Mouse (Mus musculus): ENCODE results near the gene BC004004. TPM values are rescaled to one million over a fixed set of nuclear protein-coding genes. Genes with fewer than 3 reads are reported as not detected.
"Not testable (repeated sequence)": the region's sequence is repeated elsewhere in the genome, so short reads cannot be mapped to it uniquely, and the experiment has no call there.

BC004004 gene
- total RNA-seq (2022) = 100 to 1,000 TPM in 3 of 4 experiments, 10 to 100 TPM in 1; 98.1 to 131 (median 114) TPM

DNA sequence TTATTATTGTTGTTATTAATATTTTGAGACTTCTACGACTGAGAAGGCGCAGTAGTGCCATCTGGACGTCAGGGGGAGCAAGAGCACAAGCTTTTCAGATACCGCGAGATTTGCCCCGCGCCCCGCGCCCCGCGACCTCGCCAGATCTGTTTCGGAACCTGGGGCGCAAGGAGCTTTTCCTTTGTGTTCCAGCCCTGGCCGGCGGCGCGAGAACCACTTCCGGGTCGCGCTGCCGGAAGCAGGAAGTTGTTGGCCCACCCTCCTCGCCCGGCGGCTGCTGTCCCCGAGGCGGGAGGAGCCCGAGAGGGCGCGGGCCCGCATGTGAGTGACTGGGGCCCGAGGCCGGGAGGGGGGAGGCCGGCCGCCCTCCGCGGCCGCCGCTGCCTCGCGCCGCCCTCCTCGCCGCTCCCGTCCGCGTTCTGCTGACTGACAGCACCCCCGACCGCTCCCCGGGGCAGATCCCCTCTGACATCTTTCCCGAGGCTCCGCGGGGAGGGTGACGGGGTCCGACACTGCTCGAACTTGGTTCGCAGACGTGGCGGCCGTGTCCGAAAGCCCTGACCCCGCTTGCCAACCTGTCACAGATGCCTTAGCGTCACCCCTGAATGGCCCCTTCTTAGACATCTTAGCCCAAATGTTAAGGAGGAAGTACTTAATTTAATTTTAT is at the start of gene BC004004:
TSS of gene BC004004 (plus strand) at position 107 of the 667 bp plus-strand sequence.
- peak; percentile 90 to 94 for DNase-seq (ENCODE audit: low spot score in 2 of 2)

DNA sequence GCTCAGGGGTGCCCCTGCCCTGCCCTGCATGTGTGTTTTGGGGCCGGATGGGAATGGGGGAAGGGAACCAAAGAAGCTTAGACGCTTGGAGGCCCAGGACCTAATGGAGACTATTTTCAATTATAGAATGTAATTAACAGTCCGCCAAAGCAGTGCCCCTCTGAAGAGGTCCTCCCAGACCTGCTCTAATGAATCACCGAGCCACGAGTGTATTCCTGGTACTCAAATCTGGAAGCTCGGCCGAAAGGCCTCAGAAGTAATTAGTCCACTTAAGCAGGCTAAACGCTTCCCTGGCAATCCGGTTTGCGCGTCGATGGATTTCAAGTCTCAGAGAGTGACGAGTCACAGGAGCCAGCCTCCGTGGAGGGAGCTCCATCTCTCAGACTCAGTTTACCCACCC is 48.0 kb upstream of the BC004004 start:
- DNase-seq (ENCODE audit: low spot score in 2 of 2) = no peak

DNA sequence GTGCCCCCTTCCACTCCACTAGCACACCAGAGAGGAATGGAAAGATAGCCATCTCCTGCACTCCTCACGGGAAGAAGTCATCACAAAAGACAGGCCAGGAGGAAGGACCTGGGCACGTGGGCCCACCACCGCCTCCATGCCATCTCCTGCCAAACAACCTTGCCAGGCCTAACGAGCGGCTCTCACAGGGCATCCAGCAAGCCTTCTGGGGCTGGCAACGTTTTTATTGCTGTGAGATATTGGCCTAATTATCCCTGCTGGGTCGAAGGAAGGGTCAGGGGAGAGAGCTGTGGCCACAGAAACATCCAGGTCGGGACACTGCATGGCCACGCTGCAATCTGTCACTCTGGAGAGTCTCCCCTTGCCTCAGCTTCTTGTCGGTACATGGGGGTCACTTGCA is 37.5 kb upstream of the BC004004 start:
- DNase-seq (ENCODE audit: low spot score in 2 of 2) = no peak

DNA sequence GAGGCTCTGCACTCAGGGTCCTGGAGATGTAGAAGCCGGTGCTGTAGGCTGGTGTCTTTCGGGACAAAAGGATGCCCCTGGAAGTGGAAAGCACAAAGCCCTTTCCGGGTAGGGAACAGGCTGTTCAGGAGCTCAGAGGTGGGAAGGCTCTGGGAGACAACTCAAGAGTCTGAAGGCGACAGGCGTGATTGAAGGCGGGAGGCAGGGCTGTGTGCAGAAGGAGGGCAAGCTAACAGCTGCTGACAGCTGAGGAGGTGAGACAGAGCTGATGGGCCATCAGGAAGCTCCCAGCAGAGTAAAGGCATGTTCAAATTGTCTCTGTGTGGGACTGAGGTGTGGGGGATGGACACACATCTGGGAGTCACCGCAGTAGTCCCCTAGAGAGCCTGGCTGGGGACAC is 32.5 kb upstream of the BC004004 start:
- no peak for DNase-seq (ENCODE audit: low spot score in 2 of 2)

DNA sequence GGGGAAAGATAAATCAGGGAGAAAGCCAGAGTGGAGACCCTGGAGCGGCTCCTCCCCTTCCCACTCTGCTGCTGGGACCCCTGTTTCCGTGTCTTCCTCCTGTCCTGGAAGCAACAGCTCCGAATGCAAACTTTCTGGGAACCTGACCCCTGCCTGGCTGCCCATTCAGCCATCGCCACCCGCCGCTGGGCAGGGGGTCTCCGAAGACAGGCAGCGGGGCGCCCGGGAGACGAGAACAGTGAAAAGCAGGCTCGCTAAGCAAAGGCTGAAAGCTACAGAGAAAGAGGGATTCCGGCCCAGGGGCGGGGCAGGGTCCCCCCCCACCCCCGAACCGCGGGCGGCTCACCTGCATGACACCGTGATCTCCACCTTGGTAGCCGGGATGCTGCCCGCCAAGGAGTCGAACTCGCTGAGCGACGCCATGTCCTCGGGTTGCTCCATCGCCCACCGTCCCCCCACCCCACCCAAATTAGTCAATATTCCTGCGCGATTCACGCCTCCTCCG is 31.3 kb upstream of the BC004004 start:
- DNase-seq (ENCODE audit: low spot score in 2 of 2) = no peak

DNA sequence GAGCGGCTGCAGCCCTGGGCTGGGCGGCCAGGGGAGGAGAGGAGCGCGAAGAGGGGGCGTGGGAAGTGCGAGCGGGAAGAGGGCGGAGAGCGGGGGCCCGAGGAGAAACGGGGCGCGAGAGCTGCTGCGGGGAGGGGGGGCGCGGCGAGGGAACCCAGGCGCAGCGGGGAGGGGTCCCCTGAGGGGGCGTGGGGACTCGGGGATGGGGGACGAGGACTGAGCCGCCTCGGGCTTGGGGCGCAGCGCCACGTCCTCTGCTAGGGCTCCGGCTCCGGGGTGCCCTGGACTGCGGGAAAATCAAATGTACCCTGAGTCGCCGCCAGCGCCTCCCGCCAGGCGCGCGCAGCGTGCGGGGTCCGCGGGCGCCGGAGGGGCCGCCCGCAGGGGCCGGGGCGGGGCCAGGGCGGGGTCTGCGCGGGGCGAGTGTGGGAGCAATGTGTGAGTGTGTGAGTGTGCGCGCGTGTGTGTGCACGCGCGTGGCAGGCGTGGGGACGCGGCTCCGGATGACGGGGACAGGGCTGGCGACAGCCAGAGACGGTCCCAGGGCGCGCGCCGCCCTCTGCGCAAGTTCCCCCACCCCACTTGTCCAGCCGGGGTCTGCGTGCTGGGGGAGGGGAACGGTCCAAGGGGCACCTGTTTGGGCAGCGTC is 30.7 kb upstream of the BC004004 start, which contains the start of gene Cpne5:
TSS of gene Cpne5 (minus strand) at position 396 of the 649 bp plus-strand sequence.
- DNase-seq (ENCODE audit: low spot score in 2 of 2) = peak in 1 of 2 experiments; percentile 65

DNA sequence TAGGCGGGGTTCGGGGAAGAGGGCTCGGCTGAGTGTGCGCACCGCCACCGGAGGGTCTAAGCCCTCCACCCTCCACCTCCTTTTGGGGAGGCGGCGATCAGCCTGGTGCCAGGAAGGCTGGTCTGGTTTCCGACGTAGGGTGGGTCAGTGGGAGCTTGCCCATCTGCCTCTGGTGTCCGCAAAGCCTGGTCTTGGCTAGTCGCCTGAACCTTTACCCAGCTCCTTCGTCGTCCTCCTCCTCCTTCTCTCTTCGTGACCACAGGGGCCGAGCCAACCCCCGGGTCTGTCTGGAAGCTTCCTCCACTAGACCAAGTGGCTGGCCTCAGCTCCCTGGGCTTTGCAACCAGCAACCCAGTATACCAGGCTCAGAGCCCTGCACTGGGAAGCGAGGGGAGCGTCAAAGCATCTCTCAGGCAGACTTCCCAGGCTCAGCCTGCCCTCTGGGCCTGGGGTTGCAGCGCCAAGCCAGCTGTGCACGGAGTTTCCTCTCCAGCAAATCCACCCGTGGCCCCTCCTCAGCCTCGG is 30.1 kb upstream of the BC004004 start:
- DNase-seq (ENCODE audit: low spot score in 2 of 2) = no peak

DNA sequence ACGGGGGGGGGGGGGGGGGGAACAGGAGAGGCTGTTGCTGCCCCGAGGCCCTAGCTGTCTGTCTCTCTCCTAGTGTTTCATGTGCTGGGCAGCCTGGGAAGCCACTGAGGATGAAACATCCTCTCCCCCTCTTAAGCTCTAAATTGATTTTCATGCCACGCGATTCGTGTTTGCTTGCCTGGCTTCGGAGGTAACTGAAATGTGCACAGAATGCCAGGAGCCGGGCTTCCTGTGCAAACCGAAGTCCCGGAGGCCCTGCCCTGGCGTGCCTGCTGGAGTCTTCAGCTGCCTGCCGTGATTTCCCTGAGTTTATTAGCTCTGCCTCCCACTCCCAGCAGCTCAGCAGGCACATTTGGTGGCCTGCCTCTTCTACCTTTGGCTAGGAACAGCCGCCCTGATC is 23.7 kb upstream of the BC004004 start:
- no peak for DNase-seq (ENCODE audit: low spot score in 2 of 2)

DNA sequence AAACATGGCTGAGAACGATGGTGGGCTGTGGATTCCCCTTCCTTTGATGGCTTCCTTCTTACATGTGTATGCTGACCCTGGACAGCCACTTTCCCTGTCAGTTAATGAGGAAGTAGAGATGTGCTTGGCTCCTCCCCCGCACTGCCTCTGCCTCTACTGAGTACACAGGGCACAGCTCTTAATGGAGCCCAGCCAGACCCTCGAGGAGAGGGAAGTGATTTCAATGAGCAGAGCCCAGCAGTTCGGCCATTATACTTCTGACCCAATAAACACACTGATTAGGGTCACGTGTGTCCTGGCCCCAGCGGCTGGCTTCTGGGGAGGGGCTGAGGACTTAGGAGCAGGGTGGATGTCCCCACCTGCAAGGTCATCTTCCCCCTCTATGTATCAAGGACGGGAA is 22.9 kb upstream of the BC004004 start:
- DNase-seq (ENCODE audit: low spot score in 2 of 2) = no peak

DNA sequence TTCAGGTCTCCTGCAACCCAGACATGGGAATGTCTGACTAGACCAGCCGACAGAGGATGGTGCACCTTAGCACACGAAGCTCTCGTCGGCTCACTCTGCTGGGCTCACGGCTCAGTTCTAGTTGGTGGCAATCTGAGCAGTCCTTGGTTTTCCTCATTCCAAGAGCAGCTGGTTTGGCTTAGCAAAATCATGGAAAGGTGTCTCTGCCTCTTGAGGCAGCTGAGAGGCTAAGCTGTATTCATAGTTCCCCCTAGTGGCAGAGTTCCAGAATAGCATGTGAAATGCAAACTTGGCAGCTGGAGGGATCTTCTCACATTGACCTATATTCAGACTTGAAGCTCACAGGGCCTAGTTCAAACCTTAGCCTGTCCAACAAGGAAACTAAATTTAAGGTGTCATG is 22.0 kb upstream of the BC004004 start:
- DNase-seq (ENCODE audit: low spot score in 2 of 2) = no peak

DNA sequence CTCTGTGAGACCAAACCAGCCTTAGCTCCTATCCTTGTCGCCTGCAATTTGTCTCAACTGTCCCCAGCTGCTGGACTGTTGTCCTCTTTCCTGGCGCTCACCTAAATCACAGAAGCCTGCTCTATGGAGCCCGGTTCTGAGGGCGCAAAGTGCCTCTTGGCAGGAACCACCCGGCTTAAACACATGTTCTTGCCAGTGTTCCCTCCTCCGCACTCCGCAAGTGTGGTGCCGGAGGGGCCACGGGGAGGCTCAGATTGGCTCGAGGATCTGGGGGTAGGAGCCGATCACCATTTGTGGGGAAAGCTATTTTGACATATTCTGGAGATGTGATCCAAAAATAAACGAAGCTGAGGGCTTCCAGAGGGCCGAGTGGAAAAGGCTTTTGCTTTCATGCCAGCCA is 20.7 kb upstream of the BC004004 start:
- DNase-seq (ENCODE audit: low spot score in 2 of 2) = peak in 1 of 2 experiments; percentile 59

DNA sequence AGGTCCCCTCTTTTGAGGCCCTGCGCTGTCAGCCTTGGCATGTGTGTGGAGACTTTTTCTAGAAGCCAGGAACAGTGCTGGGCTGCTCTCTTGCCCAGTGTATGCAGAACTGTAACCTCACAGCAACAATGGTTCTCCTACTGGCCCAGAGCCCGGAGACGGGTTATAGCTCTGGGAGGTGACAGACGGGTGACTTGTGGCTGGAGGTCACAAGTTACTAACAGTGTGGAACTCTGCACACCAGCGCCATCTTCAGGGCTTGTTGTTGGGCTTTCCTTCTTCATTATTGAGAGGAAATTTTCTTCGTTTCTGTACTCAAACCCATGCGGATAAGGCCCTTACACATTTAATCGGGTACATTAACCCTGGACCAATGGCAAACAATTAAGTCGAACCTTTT is 19.1 kb upstream of the BC004004 start:
- no peak for DNase-seq (ENCODE audit: low spot score in 2 of 2)

DNA sequence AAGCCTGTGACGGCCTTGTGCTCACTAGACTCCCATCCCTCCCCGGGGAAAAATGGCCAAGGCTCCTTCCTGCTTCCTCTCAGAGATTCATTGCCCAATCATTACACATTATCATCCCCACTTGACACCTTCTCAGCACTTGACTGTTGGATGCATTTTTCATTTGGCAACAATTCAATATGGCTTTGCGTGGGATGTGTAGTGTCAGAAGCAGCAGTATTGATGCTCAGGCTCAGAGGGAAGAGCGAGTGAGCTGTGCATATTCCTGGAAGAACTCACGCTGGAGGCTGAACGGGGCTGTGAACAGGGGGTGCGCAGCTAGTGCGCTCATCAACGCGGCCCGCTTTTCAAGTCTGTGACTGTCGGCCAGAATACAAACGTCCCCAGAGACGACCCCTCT is 17.6 kb upstream of the BC004004 start:
- not testable (repeated sequence) for DNase-seq (ENCODE audit: low spot score in 2 of 2)

DNA sequence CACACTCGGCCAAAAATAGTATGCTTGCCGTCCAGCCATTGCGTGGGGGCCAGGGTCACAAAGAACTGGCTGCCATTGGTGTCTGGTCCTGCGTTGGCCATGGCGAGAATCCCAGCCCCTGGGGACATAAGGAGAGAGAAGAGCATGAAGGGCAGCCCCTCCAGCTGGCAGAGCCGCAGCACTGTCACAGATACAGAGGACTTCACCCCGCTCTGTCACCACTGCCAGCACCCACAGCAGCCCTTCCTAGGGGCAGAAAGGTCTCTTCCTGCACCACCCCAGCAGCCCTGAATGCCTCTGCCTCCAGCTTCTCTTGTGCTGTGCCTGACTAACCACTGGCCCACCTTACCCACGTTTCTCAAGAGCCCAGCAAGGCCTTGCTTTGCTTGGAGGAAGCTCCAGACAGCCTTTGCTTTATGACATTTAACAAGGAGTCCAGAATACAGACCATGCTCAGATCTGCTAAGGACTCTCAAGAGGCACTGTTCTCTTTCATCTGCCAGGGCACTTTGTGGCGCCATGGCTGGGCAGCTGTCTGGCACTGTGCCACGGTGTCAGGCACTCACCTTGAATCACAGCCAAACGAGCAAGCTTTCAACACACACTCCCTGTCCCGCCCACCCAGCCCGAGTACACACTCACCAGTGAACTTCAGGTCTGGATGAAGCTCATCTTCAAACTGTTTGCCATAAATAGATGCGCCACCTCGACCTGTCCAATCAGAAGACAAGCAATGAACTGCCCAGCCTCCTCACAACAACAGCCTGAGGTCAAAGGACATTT is 16.8 kb upstream of the BC004004 start:
- DNase-seq (ENCODE audit: low spot score in 2 of 2) = no peak

DNA sequence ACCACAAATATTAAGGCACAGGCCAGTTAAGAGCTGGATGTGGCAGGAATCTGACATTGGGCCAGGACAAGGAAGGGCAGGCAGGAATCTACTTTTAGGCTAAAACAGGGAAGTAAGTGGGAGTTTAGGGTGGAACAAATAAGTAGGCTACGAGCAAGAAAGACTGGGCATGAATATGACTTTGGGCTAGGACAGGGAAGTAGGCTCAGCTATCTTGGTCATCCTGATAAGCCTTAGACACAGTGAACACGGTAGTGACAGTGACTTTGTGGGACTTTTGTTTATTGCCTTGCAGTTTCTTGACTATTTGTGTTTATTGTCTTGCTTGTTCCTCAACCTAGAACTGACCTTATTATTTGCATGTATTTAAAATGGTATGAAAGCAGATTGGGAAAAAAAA is 15.4 kb upstream of the BC004004 start:
- DNase-seq (ENCODE audit: low spot score in 2 of 2) = no peak

DNA sequence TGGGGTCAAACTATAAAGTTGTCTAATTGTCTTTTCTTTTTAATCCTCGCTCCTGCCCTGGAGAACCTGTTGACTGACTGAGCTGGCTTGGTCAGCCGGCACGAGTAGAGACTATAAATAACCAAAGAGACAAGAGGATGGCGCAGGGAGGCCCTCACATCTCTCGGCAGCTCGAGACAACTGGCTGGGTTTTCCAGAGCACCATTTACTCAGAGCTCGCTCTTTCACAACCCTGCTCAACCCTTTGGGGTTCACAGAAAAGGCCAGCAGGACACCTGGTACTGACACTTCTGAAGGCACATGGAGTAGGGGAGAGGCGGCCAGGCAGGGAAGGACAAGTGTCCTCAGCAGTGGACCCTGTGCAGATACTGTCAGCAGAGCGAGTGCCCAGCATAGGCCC is 14.9 kb upstream of the BC004004 start:
- DNase-seq (ENCODE audit: low spot score in 2 of 2) = no peak

DNA sequence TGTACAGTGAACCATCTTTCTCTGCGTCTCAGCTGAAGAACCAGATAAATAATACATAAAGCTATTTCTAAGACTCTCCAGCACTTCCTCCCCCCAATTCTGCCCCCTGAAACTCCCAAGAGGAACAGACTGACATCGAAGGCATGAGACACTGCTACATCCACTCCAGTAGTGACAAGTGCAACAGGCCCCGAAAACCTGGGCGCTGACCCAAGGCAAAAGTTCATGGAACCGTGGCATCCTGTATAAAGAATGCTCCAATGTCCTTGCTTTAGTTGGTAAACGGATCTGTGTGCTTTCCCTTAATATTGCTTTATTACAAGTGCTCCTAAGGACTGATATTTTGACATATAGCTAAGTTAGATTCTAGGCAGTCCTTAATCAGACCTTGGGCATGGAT is 13.8 kb upstream of the BC004004 start:
- not testable (repeated sequence) for DNase-seq (ENCODE audit: low spot score in 2 of 2)

DNA sequence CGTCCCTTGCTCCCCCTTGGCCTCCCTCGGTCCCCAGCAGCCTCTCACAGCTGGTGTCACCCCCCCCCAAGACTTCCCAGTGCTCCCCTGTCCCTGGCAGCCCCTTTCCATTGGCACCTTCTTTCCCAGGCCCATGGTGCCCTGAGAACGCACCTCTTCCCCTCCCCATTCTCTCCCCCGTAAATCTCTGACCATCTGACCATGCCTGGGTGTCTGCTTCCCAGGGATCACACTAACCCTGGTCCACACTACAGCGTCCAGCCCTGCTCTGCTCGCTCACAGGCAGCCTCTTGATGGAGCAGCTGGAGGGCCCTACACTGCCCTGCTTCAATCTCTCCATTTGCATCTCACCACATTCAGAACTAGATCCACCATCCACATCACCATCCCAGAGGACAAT is 12.1 kb upstream of the BC004004 start:
- DNase-seq (ENCODE audit: low spot score in 2 of 2) = no peak

DNA sequence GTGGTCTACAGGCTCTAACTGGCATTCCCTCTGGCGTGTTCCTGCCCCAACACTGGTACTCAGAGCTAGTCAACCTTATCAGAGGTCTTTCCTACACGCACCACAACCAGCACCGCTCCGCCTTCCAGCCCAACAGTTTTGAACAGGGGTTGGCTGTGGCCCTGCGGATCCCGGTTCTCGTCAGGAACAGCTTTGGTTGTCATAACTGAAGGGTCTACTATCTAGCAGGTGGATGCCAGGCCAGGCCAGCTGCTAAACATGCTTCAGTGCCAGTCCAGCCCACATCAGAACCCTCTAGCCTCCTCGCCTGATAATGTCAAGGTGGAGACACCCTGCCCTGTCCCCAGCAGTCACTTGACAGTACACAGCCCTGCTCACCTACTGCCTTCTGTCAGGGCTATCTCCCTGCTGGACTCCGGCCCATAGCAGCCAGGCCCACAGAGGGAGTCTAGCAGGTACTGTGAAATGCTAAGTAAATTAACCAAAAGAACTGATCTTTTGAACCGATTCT is 11.5 kb upstream of the BC004004 start:
- DNase-seq (ENCODE audit: low spot score in 2 of 2) = no peak

DNA sequence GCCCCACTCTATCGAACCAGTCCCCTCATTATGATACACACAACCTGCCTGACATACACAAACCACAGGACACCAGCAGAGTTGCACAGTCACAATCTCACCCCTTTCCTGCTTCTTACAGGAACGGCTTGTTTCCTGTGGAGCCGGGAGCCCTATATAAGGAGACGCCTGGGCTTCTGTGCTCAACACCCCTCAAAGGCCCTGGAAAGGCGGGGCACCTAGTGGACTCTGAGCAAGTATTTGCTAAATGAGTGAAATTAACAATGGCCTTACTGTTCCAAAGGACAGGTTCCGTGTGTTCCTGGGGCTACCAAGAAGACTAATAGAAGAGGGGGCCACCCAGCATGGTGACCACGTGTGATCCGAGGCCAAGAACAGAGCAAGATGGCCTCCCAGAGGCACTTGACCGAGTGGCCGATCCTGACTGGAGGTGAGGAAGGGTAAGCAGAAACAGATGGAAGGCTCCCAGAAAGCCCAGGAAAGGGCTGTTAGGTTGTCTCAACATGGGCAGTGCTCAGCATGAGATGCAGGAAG is 10.5 kb upstream of the BC004004 start:
- DNase-seq (ENCODE audit: low spot score in 2 of 2) = no peak

DNA sequence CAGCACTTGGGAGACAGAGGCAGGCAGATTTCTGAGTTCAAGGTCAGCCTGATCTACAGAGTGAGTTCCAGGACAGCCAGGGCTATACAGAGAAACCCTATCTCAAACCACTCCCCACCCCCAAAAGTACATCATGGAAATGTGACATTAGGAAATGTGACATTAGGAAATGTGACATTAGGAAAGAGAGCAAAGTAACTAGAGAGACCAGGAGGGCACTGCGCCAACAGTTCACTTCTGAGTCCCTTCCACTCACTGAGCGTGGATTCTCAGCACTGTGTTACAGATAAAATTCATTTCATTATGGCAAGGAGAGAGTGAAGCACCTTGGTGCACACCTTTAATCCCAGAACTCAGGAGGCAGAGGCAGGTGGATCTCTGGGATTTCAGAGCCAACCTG is 9.7 kb upstream of the BC004004 start:
- DNase-seq (ENCODE audit: low spot score in 2 of 2) = no peak
